Mouse (Mus musculus): Measurements from ENCODE around the gene Ncaph2. TPM values are rescaled to one million over a fixed set of nuclear protein-coding genes. Genes with fewer than 3 reads are reported as not detected.

The Ncaph2 gene
- total RNA-seq, 2 experiments from 2014 or later = 96.7 to 115 TPM

DNA sequence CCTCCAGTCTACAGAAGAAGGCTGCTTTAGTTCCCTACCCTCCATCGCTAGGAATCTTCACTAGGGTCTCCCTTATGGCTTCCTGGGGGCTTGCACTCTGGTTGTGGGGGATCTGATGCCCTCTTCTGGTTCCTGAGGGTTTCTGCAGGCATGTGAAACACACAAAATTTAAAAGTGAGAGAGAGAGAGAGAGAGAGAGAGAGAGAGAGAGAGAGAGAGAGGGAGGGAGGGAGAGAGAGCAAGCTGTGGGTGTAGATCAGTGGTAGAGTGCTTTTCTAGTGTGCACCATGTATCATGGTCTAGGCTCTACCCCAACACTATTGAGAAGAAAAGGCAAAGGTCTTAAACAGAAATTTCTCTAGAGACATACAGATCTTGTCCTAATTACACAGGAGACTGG, 13.8 kb upstream of the Ncaph2 start:
- ATAC-seq (replicated peaks; ENCODE audit: poor library complexity) = no peak; the same call in 1 of the 2 replicates

GRCm38 (mm10) chr15:89343325-89343724, 12.2 kb upstream of the Ncaph2 start:
- ATAC-seq (replicated peaks; ENCODE audit: poor library complexity) = no peak

- ATAC-seq (replicated peaks; ENCODE audit: poor library complexity) = no peak
These were observed 5.1 kb upstream of the Ncaph2 start for GRCm38 (mm10) chr15:89350447-89350846.

GRCm38 (mm10) chr15:89351302-89351701, 4.2 kb upstream of the Ncaph2 start:
- ATAC-seq (replicated peaks; ENCODE audit: poor library complexity) = no peak

- no peak for ATAC-seq (replicated peaks; ENCODE audit: poor library complexity)
These were observed 3.5 kb upstream of the Ncaph2 start for GRCm38 (mm10) chr15:89352054-89352453.

GRCm38 (mm10) chr15:89352795-89353194, 2.7 kb upstream of the Ncaph2 start:
- ATAC-seq (replicated peaks; ENCODE audit: poor library complexity) = no peak

DNA sequence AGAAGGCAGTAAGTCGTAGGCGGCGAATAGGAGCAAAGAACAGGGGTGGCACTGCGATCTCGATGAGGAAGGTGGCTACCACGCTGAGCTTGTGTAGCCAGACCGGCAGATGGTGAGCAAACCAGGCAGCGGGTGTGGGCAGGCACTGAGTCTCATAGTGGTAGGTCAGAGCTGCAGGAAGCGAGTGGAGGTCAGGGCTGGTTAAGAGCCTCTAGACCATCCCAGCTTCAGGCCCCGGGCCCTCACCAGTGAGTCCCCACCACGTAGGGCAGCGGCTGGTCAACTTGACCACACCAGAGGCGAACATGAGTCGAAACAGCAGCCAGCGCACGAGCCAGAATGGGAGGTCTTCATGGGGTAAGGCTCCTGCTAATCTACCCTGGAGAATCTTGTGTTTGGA, 1.7 kb upstream of the Ncaph2 start:
- no peak for ATAC-seq (replicated peaks; ENCODE audit: poor library complexity)

GRCm38 (mm10) chr15:89354455-89354854, 1.1 kb upstream of the Ncaph2 start:
- no peak for ATAC-seq (replicated peaks; ENCODE audit: poor library complexity)

DNA sequence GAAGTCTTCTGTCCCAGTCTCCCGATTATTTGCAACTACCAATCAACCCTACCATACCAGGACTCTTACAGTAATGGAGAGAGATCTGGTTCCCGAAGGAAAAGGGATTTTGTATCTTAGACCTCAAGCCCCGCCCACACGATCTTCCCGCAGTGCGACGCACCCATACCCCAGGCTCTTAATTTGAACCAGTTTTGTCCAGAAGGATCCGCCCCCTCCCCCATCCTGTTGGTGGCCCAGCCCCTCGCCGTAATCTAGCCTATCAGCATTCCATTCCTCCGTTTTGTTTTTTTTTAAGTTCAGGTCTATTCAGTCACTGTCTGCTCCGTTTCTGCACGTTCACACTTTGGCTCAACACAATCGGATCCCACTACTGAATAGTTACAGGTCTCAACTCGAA, 853 bp downstream of the Ncaph2 start:
- peak; percentile 75 for ATAC-seq (replicated peaks; ENCODE audit: poor library complexity)

GRCm38 (mm10) chr15:89358784-89359183, 3.3 kb downstream of the Ncaph2 start:
- ATAC-seq (replicated peaks; ENCODE audit: poor library complexity) = no peak

DNA sequence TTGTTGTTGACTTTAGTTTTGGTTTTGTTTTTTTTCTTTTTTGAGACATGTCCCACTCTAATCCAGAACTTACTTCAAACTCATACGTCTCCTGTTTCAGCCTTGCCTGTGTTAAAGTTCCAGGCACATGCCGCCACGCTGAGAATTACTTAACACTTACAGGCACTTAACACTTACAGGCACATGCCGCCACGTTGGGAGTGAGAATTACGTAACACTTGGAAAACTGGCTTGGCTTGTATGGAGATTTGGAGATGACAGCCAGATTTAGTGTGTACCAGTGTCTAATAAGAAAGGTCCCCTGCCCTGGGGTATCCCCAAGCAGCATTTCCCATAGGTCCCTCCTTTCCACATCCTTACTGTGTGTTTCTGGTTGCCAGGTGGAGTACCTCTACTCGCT, 7.5 kb downstream of the Ncaph2 start:
- ATAC-seq (replicated peaks; ENCODE audit: poor library complexity) = no peak

- no peak for ATAC-seq (replicated peaks; ENCODE audit: poor library complexity)
These were observed 9.6 kb downstream of the Ncaph2 start for GRCm38 (mm10) chr15:89365141-89365551.

GRCm38 (mm10) chr15:89372068-89372467, 16.5 kb downstream of the Ncaph2 start:
- ATAC-seq (replicated peaks; ENCODE audit: poor library complexity) = no peak

DNA sequence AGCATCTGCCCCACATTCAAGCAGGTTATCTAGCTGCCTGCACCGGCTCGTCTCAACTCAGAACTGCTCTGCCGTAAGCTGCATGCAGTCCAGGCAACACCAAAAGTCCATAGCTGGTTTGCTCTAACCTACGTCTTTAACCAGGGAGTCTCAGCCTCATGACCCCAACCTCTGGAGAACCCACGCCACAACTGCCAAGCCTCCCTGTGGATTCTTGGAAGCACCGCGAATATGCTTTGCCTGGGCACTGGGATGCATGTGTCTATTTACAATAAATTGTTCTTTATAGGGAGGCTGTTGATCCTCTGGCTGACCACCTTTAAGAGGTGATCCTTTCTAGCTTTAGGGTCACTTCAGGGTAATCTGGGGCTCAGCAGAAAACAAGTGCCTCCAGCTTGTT, 17.0 kb downstream of the Ncaph2 start:
- ATAC-seq (replicated peaks; ENCODE audit: poor library complexity) = no peak

GRCm38 (mm10) chr15:89373027-89373761, 17.7 kb downstream of the Ncaph2 start:
- ATAC-seq (replicated peaks; ENCODE audit: poor library complexity) = peak; percentile 73

GRCm38 (mm10) chr15:89373762-89374248, 18.3 kb downstream of the Ncaph2 start, which contains the start of gene Sco2:
TSS of gene Sco2 (minus strand) at chr15:89373846.
- ATAC-seq (replicated peaks; ENCODE audit: poor library complexity) = peak; percentile 54

- no peak for ATAC-seq (replicated peaks; ENCODE audit: poor library complexity)
These were observed 18.8 kb downstream of the Ncaph2 start for GRCm38 (mm10) chr15:89374340-89374739.

GRCm38 (mm10) chr15:89374801-89375534, 19.4 kb downstream of the Ncaph2 start:
- ATAC-seq (replicated peaks; ENCODE audit: poor library complexity) = no peak

- no peak for ATAC-seq (replicated peaks; ENCODE audit: poor library complexity)
These were observed 20.5 kb downstream of the Ncaph2 start for GRCm38 (mm10) chr15:89376040-89376439.

DNA sequence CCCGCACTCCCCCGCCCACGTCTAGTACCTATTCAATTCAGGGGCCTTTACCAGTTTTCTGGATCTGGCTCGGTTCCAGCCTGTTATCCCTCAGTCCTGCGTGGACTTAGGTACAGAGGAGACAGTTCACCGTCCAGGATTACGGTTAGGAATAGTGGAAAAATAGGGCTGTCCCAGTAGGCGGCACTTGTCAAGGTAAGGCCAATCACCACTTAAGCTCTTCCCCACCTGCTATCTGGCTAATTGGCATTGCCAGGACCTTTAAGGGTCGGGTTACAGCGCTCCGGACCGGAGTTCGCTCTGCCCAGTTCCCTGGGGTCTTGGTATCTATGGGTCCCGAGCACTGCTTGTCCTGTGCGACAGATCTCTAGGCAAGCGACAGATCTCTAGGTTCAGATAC, 21.4 kb downstream of the Ncaph2 start, which contains the start of gene Tymp:
Gene Tymp (minus strand): TSS at position 83 of the 400 bp plus-strand sequence.
- no peak for ATAC-seq (replicated peaks; ENCODE audit: poor library complexity)

GRCm38 (mm10) chr15:89377362-89377761, 21.8 kb downstream of the Ncaph2 start:
- no peak for ATAC-seq (replicated peaks; ENCODE audit: poor library complexity)

Measured in megakaryocyte progenitor cell, adult 5-6 weeks (primary cell).